Mouse (Mus musculus) heart, adult 2 months (tissue): ENCODE measurements around the gene Apol7a.

Source experiments
- CTCF ChIP-seq: fragments of 200-600 bp; IDR thresholded peaks from 2 replicates; pipeline ENCODE4 v1.8.1; 2022; ENCODE audit warnings: antibody characterized with exemption, mild to moderate bottlenecking, moderate library complexity
- EP300 ChIP-seq: fragments of 200-500 bp; IDR thresholded peaks from 2 replicates; pipeline ENCODE4 v1.6.1; 2011; ENCODE audit warnings: low read depth, low read length, control low read depth; ENCODE audit not compliant: insufficient read depth

DNA sequence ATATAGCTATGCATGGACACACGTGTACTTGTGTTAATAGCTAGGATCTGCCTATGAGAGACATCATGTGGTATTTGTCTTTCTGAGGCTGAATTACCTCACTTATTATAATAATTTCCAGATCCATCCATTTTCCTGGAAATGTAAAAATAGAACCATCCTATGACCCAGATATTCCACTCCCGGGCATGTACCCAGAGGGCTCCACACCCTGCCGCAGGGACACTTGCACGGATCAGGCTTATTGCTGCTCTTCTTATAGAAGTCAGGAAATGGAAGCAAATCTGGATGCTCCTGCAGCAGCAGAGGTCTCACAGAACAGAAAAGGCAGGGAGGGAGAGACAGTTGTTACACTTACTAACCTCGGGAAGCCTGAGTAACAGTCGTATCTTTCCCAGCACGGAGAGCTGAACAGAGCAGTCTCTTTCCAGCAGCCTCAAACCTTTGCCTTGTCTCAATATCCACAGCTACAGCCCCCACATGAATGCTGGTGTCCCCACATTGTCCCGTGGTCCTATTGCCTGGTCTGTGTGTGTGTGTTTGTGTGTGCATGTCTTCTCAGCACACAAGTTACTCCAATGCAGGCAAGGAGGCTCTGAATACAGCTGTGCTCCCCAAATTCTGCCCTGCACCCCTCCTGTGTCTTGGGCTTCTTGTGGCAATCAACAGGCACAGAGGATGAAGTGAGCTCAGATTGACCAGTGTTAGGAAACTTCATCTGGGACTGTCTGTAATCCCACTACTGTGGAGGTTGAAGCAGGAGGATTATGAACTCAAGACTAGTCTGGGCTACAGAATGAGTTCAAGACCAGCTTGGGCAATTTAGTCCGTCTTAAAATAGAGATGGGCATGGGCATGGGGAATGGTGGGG lies 33.0 kb downstream of the Apol7a start:
- no peak for TF ChIP-seq CTCF
- no peak for TF ChIP-seq EP300
